Mouse (Mus musculus): ENCODE measurements around the gene Gm10644. TPM values are rescaled to one million over a fixed set of nuclear protein-coding genes. Genes with fewer than 3 reads are reported as not detected.

The Gm10644 gene
- total RNA-seq, 2 experiments from 2014 or later: not detected

DNA sequence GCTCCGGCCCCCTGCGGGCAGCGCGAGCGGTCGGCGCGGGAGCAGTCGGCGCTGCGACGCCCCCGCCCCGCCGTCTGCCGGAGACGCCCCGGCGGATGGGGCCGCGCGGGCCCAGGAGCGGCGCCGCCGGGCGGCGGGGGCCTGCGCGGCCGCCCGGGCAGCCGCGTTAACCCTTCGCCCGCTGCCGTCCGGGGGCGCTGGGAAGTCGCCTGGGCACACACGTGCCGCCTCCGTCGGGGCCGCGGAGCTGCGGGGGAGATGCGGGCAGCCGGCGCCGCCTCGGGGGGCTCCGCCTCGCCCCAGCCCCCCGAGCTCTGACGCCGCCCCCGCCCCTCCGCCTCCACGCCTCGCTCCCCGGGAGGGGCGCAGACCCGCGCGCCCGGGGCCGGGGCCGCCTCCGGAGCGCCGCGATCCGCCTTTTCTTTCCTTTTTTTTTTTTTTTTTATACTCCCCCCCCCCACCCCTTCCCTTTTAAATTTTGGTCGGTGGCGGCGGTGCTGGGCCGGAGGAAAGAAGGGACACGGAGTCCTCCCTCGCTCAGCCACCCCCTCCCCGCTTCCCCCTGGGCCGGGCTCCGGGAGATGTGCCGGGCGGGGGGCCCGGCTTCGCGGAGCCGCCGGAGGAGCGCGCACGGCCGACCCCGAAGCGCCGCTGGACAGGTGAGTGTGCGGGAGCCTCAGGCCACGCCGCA lies 54.6 kb downstream of the Gm10644 start:
- ATAC-seq (replicated peaks; ENCODE audit: low FRiP score, poor library complexity, severe bottlenecking): no peak

DNA sequence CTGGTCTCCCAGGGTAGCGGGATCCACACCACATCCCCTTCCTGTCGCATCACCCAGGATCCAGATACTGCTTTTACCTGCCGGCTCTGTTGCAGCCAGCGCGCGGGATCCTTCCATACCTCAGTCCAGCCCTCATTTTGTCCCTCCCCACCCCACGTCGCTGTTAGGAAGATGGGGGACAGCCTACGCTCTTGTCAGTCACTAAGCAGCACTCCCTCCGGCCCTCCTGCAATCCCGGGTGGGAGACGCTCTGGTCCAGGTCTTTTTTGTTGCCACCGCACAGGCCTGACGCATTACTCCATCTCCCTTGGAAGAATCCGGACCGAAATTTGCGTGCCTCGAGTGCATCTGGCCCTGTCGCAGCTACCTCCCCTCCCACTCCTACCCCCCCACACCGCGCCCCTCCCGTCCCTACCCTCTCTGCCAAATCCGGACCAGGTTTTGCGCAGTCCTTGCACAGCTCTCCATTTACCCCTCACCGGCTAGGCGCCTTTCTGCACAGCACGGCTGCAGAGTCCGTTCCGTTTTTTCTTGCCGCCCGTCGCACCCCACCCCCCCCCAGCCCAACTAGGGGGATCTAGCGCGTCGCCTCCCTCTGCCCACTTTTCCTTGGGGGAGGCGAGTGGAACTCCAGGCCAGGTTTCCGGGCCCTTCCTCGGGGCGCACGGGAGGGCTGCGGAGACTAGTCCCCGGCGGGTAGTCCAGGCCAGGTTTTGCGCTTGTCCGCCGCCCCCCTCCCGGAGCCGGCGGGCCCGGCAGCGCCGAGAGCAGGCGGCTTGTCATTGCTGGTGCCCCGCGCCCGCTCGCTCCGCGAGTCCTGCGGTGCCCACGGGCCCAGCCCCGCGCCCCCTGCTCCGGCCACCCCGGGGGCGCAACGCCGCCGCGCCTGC lies 55.4 kb downstream of the Gm10644 start, which contains the start of gene Adgrl1:
TSS of gene Adgrl1 (plus strand) at position 743 of the 890 bp plus-strand sequence.
- no peak for ATAC-seq (replicated peaks; ENCODE audit: low FRiP score, poor library complexity, severe bottlenecking)

- ATAC-seq (replicated peaks; ENCODE audit: low FRiP score, poor library complexity, severe bottlenecking): no peak
Measured at GRCm38 (mm10) chr8:83898985-83899362, 56.0 kb downstream of the Gm10644 start.

GRCm38 (mm10) chr8:83898456-83898855 lies 56.5 kb downstream of the Gm10644 start:
- no peak for ATAC-seq (replicated peaks; ENCODE audit: low FRiP score, poor library complexity, severe bottlenecking)

DNA sequence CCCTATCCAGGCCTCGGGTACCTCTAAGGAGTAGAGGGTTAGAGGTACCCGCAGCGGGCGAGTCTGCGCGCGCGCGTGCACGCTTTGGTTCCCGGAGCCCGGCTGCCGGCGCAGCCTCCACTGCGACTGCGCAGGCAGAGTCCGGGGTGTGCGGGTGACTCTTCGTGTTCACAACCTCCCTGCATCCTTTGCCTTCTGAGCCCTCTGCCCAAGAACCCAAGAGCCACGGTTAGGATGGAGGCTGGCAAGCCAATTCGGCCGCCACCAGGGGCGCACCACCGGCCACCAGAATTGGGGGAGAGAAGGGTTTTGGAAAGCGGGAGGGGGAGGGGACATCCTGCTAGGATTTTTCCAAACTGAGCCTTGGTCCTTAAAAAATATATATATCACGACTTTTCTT lies 57.8 kb downstream of the Gm10644 start:
- no peak for ATAC-seq (replicated peaks; ENCODE audit: low FRiP score, poor library complexity, severe bottlenecking)

GRCm38 (mm10) chr8:83896461-83896860 lies 58.5 kb downstream of the Gm10644 start:
- no peak for ATAC-seq (replicated peaks; ENCODE audit: low FRiP score, poor library complexity, severe bottlenecking)

DNA sequence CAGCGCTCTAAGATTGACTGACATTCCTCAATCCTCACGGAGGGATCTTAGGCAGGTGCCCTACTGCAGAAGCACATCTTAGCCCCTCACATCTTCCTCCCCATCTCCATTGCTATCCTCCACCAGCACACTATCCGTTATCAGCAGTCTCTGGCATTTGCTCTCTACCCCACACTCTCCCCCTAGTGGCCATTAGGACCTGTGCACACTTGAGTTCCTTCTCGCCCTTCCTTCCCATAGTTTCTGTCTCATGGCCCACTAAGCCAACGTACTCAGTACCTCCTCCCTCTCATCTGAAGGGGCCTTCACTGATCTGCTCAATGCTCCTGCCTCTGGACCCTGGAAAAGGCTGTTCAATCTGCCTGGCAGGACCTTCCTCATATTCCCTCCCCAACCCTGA lies 59.1 kb downstream of the Gm10644 start:
- 0 out of 2 replicates have a peak, but pooled peaks have one; percentile 37 for ATAC-seq (replicated peaks; ENCODE audit: low FRiP score, poor library complexity, severe bottlenecking)

- ATAC-seq (replicated peaks; ENCODE audit: low FRiP score, poor library complexity, severe bottlenecking): peak; percentile 64
Measured at GRCm38 (mm10) chr8:83893915-83894314, 61.1 kb downstream of the Gm10644 start.

DNA sequence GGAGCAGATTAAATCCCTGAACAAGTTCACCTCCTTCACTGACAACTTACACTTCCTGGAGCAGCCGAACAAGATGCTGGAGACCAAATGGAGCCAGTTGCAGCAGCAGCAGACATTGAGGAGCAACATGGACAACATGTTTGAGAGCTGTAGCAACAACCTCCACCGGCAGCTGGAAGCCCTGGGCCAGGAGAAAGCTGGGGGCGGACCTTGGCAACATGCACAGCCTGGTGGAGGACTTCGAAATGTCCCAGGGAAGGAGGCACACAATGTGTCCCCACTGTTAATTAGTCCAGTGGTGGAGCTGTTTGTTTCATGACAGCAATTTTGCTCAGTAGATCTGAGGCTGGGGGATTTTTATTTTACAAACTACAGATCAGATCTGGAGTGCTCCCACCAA lies 62.9 kb downstream of the Gm10644 start:
- no peak for ATAC-seq (replicated peaks; ENCODE audit: low FRiP score, poor library complexity, severe bottlenecking)

DNA sequence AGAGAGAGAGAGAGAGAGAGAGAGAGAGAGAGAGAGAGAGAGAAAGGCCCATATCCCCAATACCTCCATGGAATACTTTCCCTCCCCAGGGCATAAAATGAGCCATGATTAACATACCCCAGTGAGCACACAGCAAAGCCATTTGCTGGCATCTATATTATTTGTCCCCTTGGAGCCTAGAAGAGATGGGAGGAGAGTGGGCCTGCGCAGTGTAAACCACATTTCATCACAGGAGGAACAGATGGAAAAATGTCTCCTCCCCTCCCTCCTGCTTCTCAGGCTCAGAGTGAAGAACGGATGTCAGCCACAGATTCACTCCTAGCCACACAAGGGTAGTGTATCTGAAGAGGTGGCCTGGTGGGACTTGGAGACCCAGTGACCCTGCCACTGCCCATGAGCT lies 66.6 kb downstream of the Gm10644 start:
- ATAC-seq (replicated peaks; ENCODE audit: low FRiP score, poor library complexity, severe bottlenecking): no peak

Other genes with a start within 250 kb of the Gm10644 start
- 20.1 and 40.0 TPM in 2 replicates for gene Ddx39, start 240.0 kb downstream of the Gm10644 start, total RNA-seq (2015; ENCODE audit: low replicate concordance)
- gene Ddx39, start 240.0 kb downstream of the Gm10644 start, total RNA-seq (2017; ENCODE audit: low replicate concordance): 36.5 and 37.3 TPM in 2 replicates
- 31.8 and 56.7 TPM in 2 replicates for gene Adgre5, start 213.9 kb downstream of the Gm10644 start, total RNA-seq (2015; ENCODE audit: low replicate concordance)
- gene Adgre5, start 213.9 kb downstream of the Gm10644 start, total RNA-seq (2017; ENCODE audit: low replicate concordance): 17.1 and 27.1 TPM in 2 replicates
- 0.58 and 1.7 TPM in 2 replicates for gene Adgrl1, start 55.1 kb downstream of the Gm10644 start, total RNA-seq (2015; ENCODE audit: low replicate concordance)
- 0.09 and 0.14 TPM in 2 replicates for gene Adgrl1, start 55.1 kb downstream of the Gm10644 start, total RNA-seq (2017; ENCODE audit: low replicate concordance)
- gene Asf1b, start 302 bp upstream of the Gm10644 start, total RNA-seq (2015; ENCODE audit: low replicate concordance): 23.1 and 32.4 TPM in 2 replicates
- gene Asf1b, start 302 bp upstream of the Gm10644 start, total RNA-seq (2017; ENCODE audit: low replicate concordance): 26.2 and 32.8 TPM in 2 replicates
- gene Prkaca, start 17.8 kb upstream of the Gm10644 start, total RNA-seq (2015; ENCODE audit: low replicate concordance): 7.5 and 9.8 TPM in 2 replicates
- 6.7 and 7.1 TPM in 2 replicates for gene Prkaca, start 17.8 kb upstream of the Gm10644 start, total RNA-seq (2017; ENCODE audit: low replicate concordance)
- 14.8 and 33.2 TPM in 2 replicates for gene Samd1, start 42.5 kb upstream of the Gm10644 start, total RNA-seq (2015; ENCODE audit: low replicate concordance)
- 32.5 and 36.0 TPM in 2 replicates for gene Samd1, start 42.5 kb upstream of the Gm10644 start, total RNA-seq (2017; ENCODE audit: low replicate concordance)
- gene 1700067K01Rik, start 46.3 kb upstream of the Gm10644 start, total RNA-seq (2015; ENCODE audit: low replicate concordance): 1.3 TPM in 1 of 2 replicates, not detected in the other
- 0.51 and 2.6 TPM in 2 replicates for gene 1700067K01Rik, start 46.3 kb upstream of the Gm10644 start, total RNA-seq (2017; ENCODE audit: low replicate concordance)
- not detected in 2 replicates for gene 2210011C24Rik, start 57.0 kb upstream of the Gm10644 start, total RNA-seq (2015; ENCODE audit: low replicate concordance)
- gene 2210011C24Rik, start 57.0 kb upstream of the Gm10644 start, total RNA-seq (2017; ENCODE audit: low replicate concordance): not detected in 2 replicates
- gene Palm3, start 66.3 kb upstream of the Gm10644 start, total RNA-seq (2015; ENCODE audit: low replicate concordance): not detected in 2 replicates
- gene Palm3, start 66.3 kb upstream of the Gm10644 start, total RNA-seq (2017; ENCODE audit: low replicate concordance): not detected in 2 replicates
- 0.63 and 0.96 TPM in 2 replicates for gene Il27ra, start 87.4 kb upstream of the Gm10644 start, total RNA-seq (2015; ENCODE audit: low replicate concordance)
- gene Il27ra, start 87.4 kb upstream of the Gm10644 start, total RNA-seq (2017; ENCODE audit: low replicate concordance): 0.17 TPM in 1 of 2 replicates, not detected in the other
- not detected in 2 replicates for gene Rln3, start 89.8 kb upstream of the Gm10644 start, total RNA-seq (2015; ENCODE audit: low replicate concordance)
- not detected in 2 replicates for gene Rln3, start 89.8 kb upstream of the Gm10644 start, total RNA-seq (2017; ENCODE audit: low replicate concordance)
- gene Gm10643, start 109.9 kb upstream of the Gm10644 start, total RNA-seq (2015; ENCODE audit: low replicate concordance): not detected in 2 replicates
- gene Gm10643, start 109.9 kb upstream of the Gm10644 start, total RNA-seq (2017; ENCODE audit: low replicate concordance): not detected in 2 replicates
- gene Rfx1, start 111.6 kb upstream of the Gm10644 start, total RNA-seq (2015; ENCODE audit: low replicate concordance): 2.1 and 3.1 TPM in 2 replicates
- gene Rfx1, start 111.6 kb upstream of the Gm10644 start, total RNA-seq (2017; ENCODE audit: low replicate concordance): 1.4 and 3.5 TPM in 2 replicates
- gene Dcaf15, start 149.6 kb upstream of the Gm10644 start, total RNA-seq (2015; ENCODE audit: low replicate concordance): 0.19 and 4.0 TPM in 2 replicates
- 1.9 and 2.9 TPM in 2 replicates for gene Dcaf15, start 149.6 kb upstream of the Gm10644 start, total RNA-seq (2017; ENCODE audit: low replicate concordance)
- not detected in 2 replicates for gene Podnl1, start 170.8 kb upstream of the Gm10644 start, total RNA-seq (2015; ENCODE audit: low replicate concordance)
- gene Podnl1, start 170.8 kb upstream of the Gm10644 start, total RNA-seq (2017; ENCODE audit: low replicate concordance): not detected in 2 replicates
- 4.2 and 7.3 TPM in 2 replicates for gene Cc2d1a, start 192.7 kb upstream of the Gm10644 start, total RNA-seq (2015; ENCODE audit: low replicate concordance)
- gene Cc2d1a, start 192.7 kb upstream of the Gm10644 start, total RNA-seq (2017; ENCODE audit: low replicate concordance): 0.60 and 2.5 TPM in 2 replicates
- gene 4930432K21Rik, start 192.8 kb upstream of the Gm10644 start, total RNA-seq (2015; ENCODE audit: low replicate concordance): not detected in 2 replicates
- 0.43 TPM in 1 of 2 replicates, not detected in the other for gene 4930432K21Rik, start 192.8 kb upstream of the Gm10644 start, total RNA-seq (2017; ENCODE audit: low replicate concordance)
- gene Nanos3, start 230.0 kb upstream of the Gm10644 start, total RNA-seq (2015; ENCODE audit: low replicate concordance): not detected in 2 replicates
- gene Nanos3, start 230.0 kb upstream of the Gm10644 start, total RNA-seq (2017; ENCODE audit: low replicate concordance): not detected in 2 replicates